Mouse (Mus musculus) forebrain, embryonic 15.5 days (tissue): ENCODE data around the gene Pttg1. TPM values are rescaled to one million over a fixed set of nuclear protein-coding genes. Genes with fewer than 3 reads are reported as not detected.

Experiments
- ATAC-seq: fragments of 200-750 bp; cut with Nextera tagmentation; replicated peaks from 2 replicates; pipeline ENCODE4 v1.8.0; 2017; ENCODE audit warnings: mild to moderate bottlenecking, moderate TSS enrichment, moderate library complexity
- H3K27ac ChIP-seq: fragments of 300-500 bp; sonication (generic); replicated peaks from 2 replicates; pipeline ENCODE4 v1.5.1; 2015; ENCODE audit warnings: mild to moderate bottlenecking, inconsistent platforms
- H3K27me3 ChIP-seq: fragments of 300-500 bp; sonication (generic); 2 replicates; pipeline ENCODE4 v1.6.1; 2015; ENCODE audit warnings: inconsistent platforms
- H3K36me3 ChIP-seq: fragments of 300-500 bp; sonication (generic); 2 replicates; pipeline ENCODE4 v1.6.1; 2015; ENCODE audit warnings: mild to moderate bottlenecking, inconsistent platforms
- H3K4me1 ChIP-seq: fragments of 300-500 bp; sonication (generic); 2 replicates; pipeline ENCODE4 v1.6.1; 2015; ENCODE audit warnings: inconsistent platforms
- H3K4me2 ChIP-seq: fragments of 300-500 bp; sonication (generic); replicated peaks from 2 replicates; pipeline ENCODE4 v1.6.1; 2015; ENCODE audit warnings: mild to moderate bottlenecking, inconsistent platforms
- H3K4me3 ChIP-seq: fragments of 300-500 bp; sonication (generic); 2 replicates; pipeline ENCODE4 v1.5.1; 2015; ENCODE audit warnings: mild to moderate bottlenecking, inconsistent platforms
- H3K9ac ChIP-seq: fragments of 300-500 bp; sonication (generic); replicated peaks from 2 replicates; pipeline ENCODE4 v1.6.1; 2015; ENCODE audit warnings: mild to moderate bottlenecking, inconsistent platforms
- H3K9me3 ChIP-seq: fragments of 300-500 bp; sonication (generic); 2 replicates; pipeline ENCODE4 v1.6.1; 2016; ENCODE audit warnings: inconsistent platforms
- WGBS: fragments of 180-500 bp; shearing (Covaris S2); methylation state at CpG from one replicate; pipeline ENCODE4 v1.1.7; 2015; ENCODE audit warnings: mixed read lengths; 5-methylcytosine and 5-hydroxymethylcytosine counted together
- polyA plus RNA-seq: library from polyadenylated mRNA; unstranded; fragments of >200 nt; fragmentation: Nextera tagmentation; extraction: Ambion mirVana; gene quantifications from 2 replicates; pipeline ENCODE4 v1.2.1, GENCODE M21; 2015

Gene Pttg1
- 30.7 and 34.8 TPM in 2 replicates for polyA plus RNA-seq

DNA sequence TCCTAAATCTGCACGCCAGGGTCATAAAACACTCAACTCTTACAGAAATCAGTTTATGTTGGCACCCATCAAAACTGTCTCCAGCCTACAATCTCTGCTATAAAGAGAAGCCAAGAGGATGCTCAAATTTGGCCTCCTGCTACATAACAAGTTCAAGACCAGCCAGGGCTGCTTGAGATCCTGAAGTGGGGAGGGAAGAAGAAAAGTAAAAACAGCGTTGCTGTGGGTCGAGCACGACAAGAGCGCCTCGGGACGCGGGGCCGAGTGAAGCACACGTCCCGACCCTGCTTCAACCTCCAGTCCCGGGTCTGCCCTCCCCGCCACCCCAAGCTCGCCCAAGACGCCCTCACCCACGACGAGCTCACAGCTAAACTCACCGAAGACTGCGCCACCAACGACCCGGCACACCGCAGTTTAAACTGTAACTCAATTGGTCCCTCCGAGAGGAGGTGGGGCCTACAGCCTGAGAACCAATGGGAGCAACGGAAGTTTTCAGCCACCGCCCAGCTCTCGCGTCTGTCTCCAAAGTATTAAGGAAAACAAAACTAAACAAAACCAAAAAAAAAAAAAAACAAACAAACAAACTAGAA, at the start of gene Pttg1:
TSS of gene Pttg1 (minus strand) at position 428 of the 590 bp plus-strand sequence.
- 4% methylated on average over 27 of the region's 27 CpGs for WGBS
- Histone ChIP-seq H3K4me1 (peaks cover 7% of the 10 kb centered on the region; the same call in 1 of the 2 replicates), H3K4me3 (peak within 1 kb of the TSS; percentile 52), H3K9me3 (no peaks in the 10 kb centered on the region), H3K27ac (no peak within 1 kb of the TSS), H3K27me3 (no peaks in the 10 kb centered on the region), H3K9ac (peak within 1 kb of the TSS; percentile 53), H3K4me2 (peak within 1 kb of the TSS; percentile 63), H3K36me3 (no peaks in the 10 kb centered on the region)
- ATAC-seq: peak; percentile 98

GRCm38 (mm10) chr11:43474225-43474774, 48.2 kb upstream of the Pttg1 start, which contains the start of gene C1qtnf2:
TSS of gene C1qtnf2 (plus strand) at chr11:43474276.
- Histone ChIP-seq H3K27ac (no peak within 1 kb of the TSS), H3K4me1 (peaks cover 8% of the 10 kb centered on the region), H3K4me3 (peak within 1 kb of the TSS; percentile 40), H3K9me3 (no peaks in the 10 kb centered on the region), H3K4me2 (peak within 1 kb of the TSS; percentile 66), H3K27me3 (no peaks in the 10 kb centered on the region), H3K36me3 (no peaks in the 10 kb centered on the region), H3K9ac (peak within 1 kb of the TSS; percentile 47)
- peak; percentile 74 for ATAC-seq
- WGBS: 2% methylated on average over 24 of the region's 24 CpGs

DNA sequence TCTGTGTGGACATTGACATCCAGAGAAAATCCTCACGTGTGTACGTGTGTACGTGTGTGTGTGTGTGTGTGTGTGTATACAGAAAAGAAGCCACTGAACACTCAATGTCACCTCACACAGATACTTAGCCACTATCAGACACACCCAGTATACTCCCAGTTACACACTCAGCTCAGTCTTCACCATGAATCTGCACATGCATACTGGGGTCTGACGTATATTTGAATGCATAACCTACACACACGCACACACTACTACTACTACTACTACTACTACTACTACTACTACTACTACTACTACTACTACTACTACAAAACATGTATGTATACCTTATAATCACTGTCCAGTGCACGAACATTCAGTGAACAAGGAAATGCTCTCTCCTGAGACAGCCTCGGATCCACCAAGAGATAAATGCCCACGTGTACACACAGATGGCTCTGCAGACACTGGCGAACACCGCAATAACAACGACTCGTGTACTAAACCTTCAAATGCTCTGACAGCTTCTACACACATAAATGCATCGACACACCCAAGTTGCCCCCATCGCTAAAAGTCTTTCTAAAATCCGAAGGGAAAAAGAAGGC, 47.7 kb upstream of the Pttg1 start:
- H3K4me1 ChIP-seq: peaks cover 8% of the 10 kb centered on the region
- peak; percentile 72; the same call in 1 of the 2 replicates for ATAC-seq
- WGBS: 55% methylated on average over 15 of the region's 15 CpGs
- no peaks in the 10 kb centered on the region for H3K27me3 ChIP-seq
- peak overlapping the region; percentile 47; the same call in 1 of the 2 replicates for H3K9ac ChIP-seq
- H3K27ac ChIP-seq: no peak overlapping the region
- peak overlapping the region; percentile 40 for H3K4me3 ChIP-seq
- no peaks in the 10 kb centered on the region for H3K36me3 ChIP-seq
- H3K4me2 ChIP-seq: peak overlapping the region; percentile 66
- no peaks in the 10 kb centered on the region for H3K9me3 ChIP-seq

GRCm38 (mm10) chr11:43473115-43473514, 47.1 kb upstream of the Pttg1 start:
- Histone ChIP-seq H3K36me3 (no peaks in the 10 kb centered on the region), H3K4me2 (no peak overlapping the region), H3K4me1 (peaks cover 8% of the 10 kb centered on the region), H3K9ac (no peak overlapping the region), H3K4me3 (no peak overlapping the region), H3K9me3 (no peaks in the 10 kb centered on the region), H3K27ac (no peak overlapping the region), H3K27me3 (no peaks in the 10 kb centered on the region)
- ATAC-seq: no peak
- 67% methylated on average over 1 of the region's 1 CpGs for WGBS

GRCm38 (mm10) chr11:43470881-43471820, 45.1 kb upstream of the Pttg1 start:
- H3K4me3 ChIP-seq: no peak overlapping the region
- H3K9ac ChIP-seq: no peak overlapping the region
- 76% methylated on average over 6 of the region's 6 CpGs for WGBS
- H3K27me3 ChIP-seq: no peaks in the 10 kb centered on the region
- no peaks in the 10 kb centered on the region for H3K36me3 ChIP-seq
- H3K4me2 ChIP-seq: no peak overlapping the region
- ATAC-seq: no peak
- no peaks in the 10 kb centered on the region for H3K9me3 ChIP-seq
- peaks cover 8% of the 10 kb centered on the region for H3K4me1 ChIP-seq
- no peak overlapping the region for H3K27ac ChIP-seq

DNA sequence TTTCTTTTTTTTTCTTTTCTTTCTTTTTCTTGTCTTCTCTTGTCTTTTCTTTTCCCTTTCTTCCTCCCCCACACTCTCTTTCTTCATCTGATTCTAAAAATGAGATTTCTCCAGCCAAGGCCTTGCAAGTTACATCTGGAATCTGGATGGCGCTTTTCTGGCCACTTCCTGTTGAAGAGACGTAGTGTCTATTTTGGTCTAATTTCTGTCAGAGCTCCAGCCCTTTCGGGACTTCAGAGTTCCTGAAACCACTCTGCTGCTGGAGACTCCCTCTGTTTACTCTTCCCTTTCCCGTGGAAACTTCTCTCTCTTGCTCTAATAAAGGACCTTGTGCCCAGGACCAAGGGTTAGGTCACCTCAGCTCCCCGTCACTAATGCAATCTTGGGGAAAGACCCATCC, 44.1 kb upstream of the Pttg1 start:
- H3K9me3 ChIP-seq: no peaks in the 10 kb centered on the region
- no peaks in the 10 kb centered on the region for H3K27me3 ChIP-seq
- no peaks in the 10 kb centered on the region for H3K36me3 ChIP-seq
- no peak overlapping the region for H3K4me2 ChIP-seq
- WGBS: 75% methylated on average over 5 of the region's 5 CpGs
- ATAC-seq: no peak
- no peak overlapping the region for H3K27ac ChIP-seq
- H3K4me1 ChIP-seq: peaks cover 8% of the 10 kb centered on the region
- no peak overlapping the region for H3K9ac ChIP-seq
- no peak overlapping the region for H3K4me3 ChIP-seq

DNA sequence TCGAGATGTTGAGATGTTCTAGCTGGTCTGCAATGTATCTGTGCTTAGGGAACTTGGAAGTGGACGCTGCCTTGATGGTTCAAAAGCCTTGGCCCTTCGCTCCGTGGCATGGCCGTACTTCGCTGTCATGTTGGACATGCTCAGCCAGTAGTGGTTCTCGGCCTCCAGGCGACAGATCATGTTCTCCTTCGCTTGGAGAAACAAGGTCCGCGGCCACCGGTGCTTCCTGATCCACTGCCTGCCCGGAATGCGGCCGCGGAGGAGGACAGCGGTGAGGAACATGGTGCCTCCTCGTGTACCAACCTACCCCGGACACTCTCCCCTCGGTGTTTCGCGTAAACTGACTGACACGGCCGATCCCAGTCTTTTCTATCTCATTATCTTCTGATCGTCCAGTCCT, 37.2 kb upstream of the Pttg1 start:
- Histone ChIP-seq H3K27ac (no peak overlapping the region), H3K4me1 (no peaks in the 10 kb centered on the region), H3K9ac (no peak overlapping the region), H3K36me3 (no peaks in the 10 kb centered on the region), H3K27me3 (no peaks in the 10 kb centered on the region), H3K9me3 (no peaks in the 10 kb centered on the region), H3K4me2 (no peak overlapping the region), H3K4me3 (no peak overlapping the region)
- ATAC-seq: no peak
- WGBS: 96% methylated on average over 25 of the region's 25 CpGs

- Histone ChIP-seq H3K4me2 (no peak overlapping the region), H3K4me3 (no peak overlapping the region), H3K9me3 (no peaks in the 10 kb centered on the region), H3K27ac (no peak overlapping the region), H3K36me3 (peaks cover 7% of the 10 kb centered on the region), H3K4me1 (no peaks in the 10 kb centered on the region), H3K27me3 (no peaks in the 10 kb centered on the region), H3K9ac (no peak overlapping the region)
- ATAC-seq: no peak
- 82% methylated on average over 2 of the region's 2 CpGs for WGBS
Measured at GRCm38 (mm10) chr11:43452266-43452665, 26.2 kb upstream of the Pttg1 start.

GRCm38 (mm10) chr11:43451322-43451721, 25.3 kb upstream of the Pttg1 start:
- H3K27me3 ChIP-seq: no peaks in the 10 kb centered on the region
- H3K4me2 ChIP-seq: no peak overlapping the region
- WGBS: 69% methylated on average over 4 of the region's 4 CpGs
- no peak overlapping the region for H3K27ac ChIP-seq
- no peak for ATAC-seq
- H3K9ac ChIP-seq: no peak overlapping the region
- H3K4me1 ChIP-seq: no peaks in the 10 kb centered on the region
- no peak overlapping the region for H3K4me3 ChIP-seq
- peaks cover 17% of the 10 kb centered on the region for H3K36me3 ChIP-seq
- no peaks in the 10 kb centered on the region for H3K9me3 ChIP-seq

GRCm38 (mm10) chr11:43449916-43450315, 23.9 kb upstream of the Pttg1 start:
- Histone ChIP-seq H3K4me1 (no peaks in the 10 kb centered on the region), H3K27me3 (no peaks in the 10 kb centered on the region), H3K9me3 (no peaks in the 10 kb centered on the region), H3K4me2 (no peak overlapping the region), H3K36me3 (peaks cover 31% of the 10 kb centered on the region), H3K27ac (no peak overlapping the region), H3K4me3 (no peak overlapping the region), H3K9ac (no peak overlapping the region)
- ATAC-seq: no peak
- 84% methylated on average over 2 of the region's 2 CpGs for WGBS

GRCm38 (mm10) chr11:43443183-43443582, 17.1 kb upstream of the Pttg1 start:
- Histone ChIP-seq H3K9ac (no peak overlapping the region), H3K36me3 (peaks cover 97% of the 10 kb centered on the region), H3K4me2 (no peak overlapping the region), H3K27ac (no peak overlapping the region), H3K27me3 (no peaks in the 10 kb centered on the region), H3K9me3 (no peaks in the 10 kb centered on the region), H3K4me3 (no peak overlapping the region), H3K4me1 (no peaks in the 10 kb centered on the region)
- WGBS: 95% methylated on average over 13 of the region's 13 CpGs
- ATAC-seq: no peak

DNA sequence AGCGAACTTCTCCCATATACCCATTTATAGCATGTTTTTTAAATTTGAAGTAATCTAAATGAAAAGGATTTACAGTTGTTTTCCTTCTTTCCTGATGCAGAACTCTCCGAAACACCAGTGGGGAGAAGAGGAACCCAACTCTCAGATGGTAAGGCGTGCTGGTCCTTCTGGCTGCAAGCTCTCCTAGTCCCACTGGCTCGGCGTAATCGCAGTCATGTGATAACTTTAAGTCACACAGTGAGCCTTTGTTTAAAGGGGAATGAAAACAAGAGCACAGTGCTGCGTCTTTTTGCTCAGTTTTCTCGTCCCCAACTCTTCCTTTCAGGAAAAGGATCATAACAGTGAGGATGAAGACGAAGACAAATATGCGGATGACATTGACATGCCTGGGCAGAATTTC, 15.1 kb upstream of the Pttg1 start:
- H3K9ac ChIP-seq: no peak overlapping the region
- H3K27ac ChIP-seq: no peak overlapping the region

More for the DNA sequence above, 15.1 kb upstream of the Pttg1 start:
- no peaks in the 10 kb centered on the region for H3K9me3 ChIP-seq
- H3K27me3 ChIP-seq: no peaks in the 10 kb centered on the region
- H3K36me3 ChIP-seq: peaks cover 90% of the 10 kb centered on the region
- no peak overlapping the region for H3K4me3 ChIP-seq
- ATAC-seq: no peak
- 96% methylated on average over 10 of the region's 10 CpGs for WGBS
- no peak overlapping the region for H3K4me2 ChIP-seq
- H3K4me1 ChIP-seq: no peaks in the 10 kb centered on the region
